20 mouse cellular contexts compared by ENCODE assay signal in the genomic region with DNA sequence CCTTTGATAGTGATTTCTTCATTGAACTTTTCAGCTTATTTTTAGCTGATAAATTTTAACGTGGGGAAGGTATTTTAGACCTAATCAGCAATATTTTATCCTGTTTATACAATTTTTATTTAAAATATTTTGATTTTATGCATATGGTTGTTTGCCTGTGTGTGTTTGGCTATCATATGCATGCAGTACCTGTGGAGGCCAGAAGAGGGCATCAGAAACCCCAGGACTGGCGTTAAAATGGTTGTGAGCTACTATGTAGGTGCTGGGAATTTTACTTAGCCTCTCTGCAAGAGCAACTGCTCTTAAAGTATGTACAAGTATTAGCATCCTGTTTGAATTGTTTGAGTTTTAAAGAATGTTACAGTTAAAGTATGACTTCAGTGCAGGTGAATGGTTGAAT. TPM values are rescaled to one million over a fixed set of nuclear protein-coding genes. Genes with fewer than 3 reads are reported as not detected.
DNase-seq lines count a peak whose midpoint lies in the region; ATAC-seq and TF ChIP-seq lines count a peak whose summit lies in the region.
"Had no signal": no experiment of that assay in that cellular context is flagged by ENCODE, and none has a peak within 500 bp of the region (broad histone marks: within the 10 kb centered on the region; RNA-seq: fewer than 3 reads in every experiment).

No protein-coding gene starts in this region.

- H3K27ac ChIP-seq in kidney, postnatal 0 days, result no peak overlapping the region
- H3K27ac ChIP-seq in kidney, embryonic 14.5 days (ENCODE audit: low read depth, low read length), result no peak overlapping the region
- H3K27ac ChIP-seq: heart, embryonic 10.5 days; limb, embryonic 10.5 days; midbrain, embryonic 15.5 days; neural tube, embryonic 12.5 days had no signal

- H3K27me3 ChIP-seq in kidney, postnatal 0 days (ENCODE audit: insufficient read depth, low read length), result no peaks in the 10 kb centered on the region
- H3K27me3 ChIP-seq in kidney, embryonic 14.5 days (ENCODE audit: control insufficient read depth, insufficient read depth, low read length), result no peaks in the 10 kb centered on the region
- H3K27me3 ChIP-seq: midbrain, embryonic 15.5 days; neural tube, embryonic 12.5 days had no signal

- no peak overlapping the region for H3K4me3 ChIP-seq in kidney, postnatal 0 days (replicated peaks; ENCODE audit: low read depth, low read length)
- H3K4me3 ChIP-seq in kidney, embryonic 14.5 days (ENCODE audit: low read length), result no peak overlapping the region
- H3K4me3 ChIP-seq: heart, embryonic 10.5 days; limb, embryonic 10.5 days; midbrain, embryonic 15.5 days; neural tube, embryonic 12.5 days had no signal

- no peak for ATAC-seq in CD4-positive, CD25-positive, alpha-beta regulatory T cell, adult 4 months
- no peak for ATAC-seq in kidney, postnatal 0 days (replicated peaks; ENCODE audit: low FRiP score, low read depth)
- ATAC-seq in kidney, embryonic 14.5 days (ENCODE audit: low FRiP score, low TSS enrichment), result no peak
- ATAC-seq: intestine, embryonic 16.5 days; midbrain, embryonic 15.5 days had no signal

- peak; percentile 45 for TF ChIP-seq CTCF in kidney, postnatal 0 days (IDR thresholded peaks at IDR 0.05; ENCODE audit: low read depth)

- no peaks in the 10 kb centered on the region for H3K9me3 ChIP-seq in kidney, postnatal 0 days (replicated peaks; ENCODE audit: low read length)
- no peaks in the 10 kb centered on the region for H3K9me3 ChIP-seq in kidney, embryonic 14.5 days (ENCODE audit: control insufficient read depth, low read length)
- H3K9me3 ChIP-seq: heart, embryonic 10.5 days; limb, embryonic 10.5 days; midbrain, embryonic 15.5 days; neural tube, embryonic 12.5 days had no signal

- peak; percentile 41 for DNase-seq in CD4-positive, CD25-positive, alpha-beta regulatory T cell, adult 2 months (ENCODE audit: low read depth, low spot score)
- no peak for DNase-seq in kidney, postnatal 0 days (ENCODE audit: low spot score)
- peak; percentile 24 for DNase-seq in thymus, postnatal 4 days
- DNase-seq in thymus, postnatal 0 days (ENCODE audit: low spot score), result no peak
- no peak for DNase-seq in right cerebral cortex, postnatal 25 days
- DNase-seq in urinary bladder, adult 2 months (ENCODE audit: low spot score), result no peak
- DNase-seq: adrenal gland, postnatal 25 days; cerebellum, postnatal 10 days; gastrocnemius, postnatal 25 days; kidney, postnatal 36 days; lung, adult 18-20 months; right cerebral cortex, postnatal 4 days; thymus, adult 18-20 months had no signal

- peaks cover 6% of the 10 kb centered on the region; the same call in 1 of the 2 replicates for H3K36me3 ChIP-seq in kidney, postnatal 0 days (ENCODE audit: insufficient read depth, low read length)
- peaks cover 12% of the 10 kb centered on the region for H3K36me3 ChIP-seq in kidney, embryonic 14.5 days (ENCODE audit: control insufficient read depth, insufficient read depth, low read length)

- H3K9ac ChIP-seq in kidney, postnatal 0 days (ENCODE audit: low read depth, low read length), result no peak overlapping the region
- no peak overlapping the region for H3K9ac ChIP-seq in kidney, embryonic 14.5 days (ENCODE audit: low read depth, low read length)
- H3K9ac ChIP-seq: midbrain, embryonic 15.5 days; neural tube, embryonic 12.5 days had no signal

- 91% methylated on average over 2 of the region's 2 CpGs for WGBS in kidney, postnatal 0 days
- WGBS in kidney, embryonic 14.5 days, result 82% methylated on average over 2 of the region's 2 CpGs

- no peaks in the 10 kb centered on the region for H3K4me1 ChIP-seq in kidney, postnatal 0 days (replicated peaks; ENCODE audit: insufficient read depth, low read length)
- no peaks in the 10 kb centered on the region for H3K4me1 ChIP-seq in kidney, embryonic 14.5 days (ENCODE audit: control insufficient read depth, insufficient read depth, low read length)
- H3K4me1 ChIP-seq: heart, embryonic 10.5 days; limb, embryonic 10.5 days; midbrain, embryonic 15.5 days; neural tube, embryonic 12.5 days had no signal

- H3K4me2 ChIP-seq in kidney, postnatal 0 days (ENCODE audit: low read length), result no peak overlapping the region
- no peak overlapping the region for H3K4me2 ChIP-seq in kidney, embryonic 14.5 days (replicated peaks; ENCODE audit: low read depth, low read length)
- H3K4me2 ChIP-seq: midbrain, embryonic 15.5 days; neural tube, embryonic 12.5 days had no signal

RNA-seq across cellular contexts. Expression of a gene that starts 13.4 kb away (rescaled TPM):
- 1 to 10 TPM; 2.5 to 3.7 TPM for polyA plus RNA-seq in CD4-positive, CD25-positive, alpha-beta regulatory T cell, adult 4 months (2017; shearing (Covaris generic))
- polyA plus RNA-seq in kidney, postnatal 0 days (2015; fragmentation: Nextera tagmentation; extraction: Ambion mirVana), result 53.0 and 54.7 TPM in 2 replicates
- 46.8 and 62.6 TPM in 2 replicates for polyA plus RNA-seq in kidney, embryonic 14.5 days (2014; fragmentation: Nextera tagmentation; extraction: Ambion mirVana)
- 17.8 and 26.2 TPM in 2 replicates for polyA plus RNA-seq in thymus, postnatal 0 days (2015; fragmentation: Nextera tagmentation; extraction: Ambion mirVana)
- 49.2 and 63.0 TPM in 2 replicates for polyA plus RNA-seq in urinary bladder, adult 2 months (2012; rRNA removed)

RNA-seq across cellular contexts. Expression of a gene that starts 42.0 kb away (rescaled TPM):
- 100 to 1,000 TPM in 1 of 2 experiments, 10 to 100 TPM in 1; 51.3 to 100 TPM for polyA plus RNA-seq in CD4-positive, CD25-positive, alpha-beta regulatory T cell, adult 4 months (2017; shearing (Covaris generic))
- polyA plus RNA-seq in kidney, postnatal 0 days (2015; fragmentation: Nextera tagmentation; extraction: Ambion mirVana), result 31.4 and 33.0 TPM in 2 replicates
- 26.2 and 35.0 TPM in 2 replicates for polyA plus RNA-seq in kidney, embryonic 14.5 days (2014; fragmentation: Nextera tagmentation; extraction: Ambion mirVana)
- polyA plus RNA-seq in thymus, postnatal 0 days (2015; fragmentation: Nextera tagmentation; extraction: Ambion mirVana), result 48.7 and 50.1 TPM in 2 replicates
- 88.3 and 112 TPM in 2 replicates for polyA plus RNA-seq in urinary bladder, adult 2 months (2012; rRNA removed)

RNA-seq across cellular contexts. Expression of a gene that starts 47.6 kb away (rescaled TPM):
- 100 to 1,000 TPM; 219 to 234 TPM for polyA plus RNA-seq in CD4-positive, CD25-positive, alpha-beta regulatory T cell, adult 4 months (2017; shearing (Covaris generic))
- polyA plus RNA-seq in kidney, postnatal 0 days (2015; fragmentation: Nextera tagmentation; extraction: Ambion mirVana), result 417 and 423 TPM in 2 replicates
- 397 and 412 TPM in 2 replicates for polyA plus RNA-seq in kidney, embryonic 14.5 days (2014; fragmentation: Nextera tagmentation; extraction: Ambion mirVana)
- polyA plus RNA-seq in thymus, postnatal 0 days (2015; fragmentation: Nextera tagmentation; extraction: Ambion mirVana), result 333 and 338 TPM in 2 replicates
- polyA plus RNA-seq in urinary bladder, adult 2 months (2012; rRNA removed), result 223 and 242 TPM in 2 replicates

Comparison
In these comparisons a context has a peak if more than half of its experiments do, and no peak if none do; other contexts are left out.
1. DNase-seq: peak in CD4-positive, CD25-positive, alpha-beta regulatory T cell, adult 2 months (single experiment) and thymus, postnatal 4 days (single experiment); none in kidney, postnatal 0 days (single experiment), thymus, postnatal 0 days (single experiment), right cerebral cortex, postnatal 25 days (single experiment) and urinary bladder, adult 2 months (single experiment).